Mouse (Mus musculus) MEL (cell line): ENCODE results near the gene 2310039H08Rik. TPM values are rescaled to one million over a fixed set of nuclear protein-coding genes. Genes with fewer than 3 reads are reported as not detected.

Source experiments
- DNase-seq: peaks from one replicate; pipeline ENCODE4 v3.0.0; 2011; ENCODE audit warnings: low read depth, low spot score
- H3K27ac ChIP-seq: 2 replicates; pipeline ENCODE4 v1.5.1; 2012; ENCODE audit warnings: low read depth, mild to moderate bottlenecking, control low read depth, low read length, moderate library complexity; ENCODE audit not compliant: control insufficient read depth
- H3K27me3 ChIP-seq, 2 experiments: fragments of 150-350 bp in 1 of 2; sonication (generic) in 1 of 2; 2 replicates each; pipeline ENCODE4 v1.6.1; 2012; ENCODE audit warnings: low read length in 2 of 2, mild to moderate bottlenecking in 2 of 2, improper control_type of control experiment in 1 of 2, moderate library complexity in 1 of 2; ENCODE audit not compliant: insufficient read depth in 2 of 2, control insufficient read depth in 1 of 2
- H3K36me3 ChIP-seq, 2 experiments: 2 replicates each; pipeline ENCODE4 v1.6.1; 2012 to 2014; ENCODE audit warnings: low read length in 2 of 2, improper control_type of control experiment in 1 of 2, inconsistent platforms in 1 of 2, mild to moderate bottlenecking in 1 of 2; ENCODE audit not compliant: insufficient read depth in 2 of 2, control insufficient read depth in 1 of 2
- H3K4me1 ChIP-seq, 2 experiments: fragments of 150-350 bp in 1 of 2; sonication (generic) in 1 of 2; 2 replicates each; pipeline ENCODE4 v1.6.1; 2012; ENCODE audit warnings: low read length in 2 of 2, improper control_type of control experiment in 1 of 2, mild to moderate bottlenecking in 1 of 2; ENCODE audit not compliant: insufficient read depth in 2 of 2, control insufficient read depth in 1 of 2
- H3K4me3 ChIP-seq, 2 experiments: fragments of 150-350 bp in 1 of 2; sonication (generic) in 1 of 2; 2 replicates each; pipeline ENCODE4 v1.5.1; 2012; ENCODE audit warnings: low read depth in 2 of 2, low read length in 2 of 2, mild to moderate bottlenecking in 2 of 2, moderate library complexity in 2 of 2, control low read depth in 1 of 2, improper control_type of control experiment in 1 of 2; ENCODE audit not compliant: control insufficient read depth in 1 of 2, insufficient read depth in 1 of 2
- H3K79me2 ChIP-seq: 2 replicates; pipeline ENCODE4 v1.6.1; 2012; ENCODE audit warnings: mild to moderate bottlenecking, low read length, moderate library complexity; ENCODE audit not compliant: control insufficient read depth, poor library complexity, insufficient read depth
- H3K9ac ChIP-seq: 2 replicates; pipeline ENCODE4 v1.6.1; 2012; ENCODE audit warnings: low read depth, mild to moderate bottlenecking, control low read depth, low read length, moderate library complexity; ENCODE audit not compliant: control insufficient read depth, poor library complexity, severe bottlenecking
- H3K9me3 ChIP-seq: fragments of 150-350 bp; sonication (generic); replicated peaks from 2 replicates; pipeline ENCODE4 v1.6.1; 2012; ENCODE audit warnings: mild to moderate bottlenecking, low read length, improper control_type of control experiment, moderate library complexity; ENCODE audit not compliant: insufficient read depth
- BHLHE40 ChIP-seq: IDR thresholded peaks from 2 replicates; pipeline ENCODE4 v1.6.1; 2012; ENCODE audit warnings: low read depth, mild to moderate bottlenecking, inconsistent platforms, low read length, improper control_type of control experiment, borderline replicate concordance
- CHD2 ChIP-seq: IDR thresholded peaks from 2 replicates; pipeline ENCODE4 v1.6.1; 2011; ENCODE audit warnings: low read length, improper control_type of control experiment
- CTCF ChIP-seq, 3 experiments: IDR thresholded peaks in 2 of 3; conservative IDR thresholded peaks in 1 of 3; 2 replicates each; pipeline ENCODE4 v1.5.1; 2011 to 2012; ENCODE audit warnings: low read length in 3 of 3, low read depth in 2 of 3, mild to moderate bottlenecking in 2 of 3, improper control_type of control experiment in 1 of 3, inconsistent platforms in 1 of 3, mixed read lengths in 1 of 3, moderate library complexity in 1 of 3; ENCODE audit not compliant: control insufficient read depth in 1 of 3, insufficient read depth in 1 of 3, poor library complexity in 1 of 3, severe bottlenecking in 1 of 3
- GATA1 ChIP-seq: IDR thresholded peaks from 2 replicates; pipeline ENCODE4 v1.6.1; 2011; ENCODE audit warnings: low read depth, low read length, improper control_type of control experiment
- HCFC1 ChIP-seq: IDR thresholded peaks from 2 replicates; pipeline ENCODE4 v1.6.1; 2012; ENCODE audit warnings: low read depth, mild to moderate bottlenecking, inconsistent platforms, low read length, improper control_type of control experiment, moderate library complexity
- MAZ ChIP-seq: IDR thresholded peaks from 2 replicates; pipeline ENCODE4 v1.6.1; 2012; ENCODE audit warnings: low read depth, mild to moderate bottlenecking, inconsistent platforms, low read length, improper control_type of control experiment
- MXI1 ChIP-seq: IDR thresholded peaks from 2 replicates; pipeline ENCODE4 v1.6.1; 2011; ENCODE audit warnings: mild to moderate bottlenecking, low read depth, low read length, improper control_type of control experiment
- MYB ChIP-seq: IDR thresholded peaks from 2 replicates; pipeline ENCODE4 v1.6.1; 2011; ENCODE audit warnings: mild to moderate bottlenecking, low read depth, low read length, improper control_type of control experiment
- MYC ChIP-seq: IDR thresholded peaks from 2 replicates; pipeline ENCODE4 v1.6.1; 2011; ENCODE audit warnings: low read depth, mild to moderate bottlenecking, low read length, improper control_type of control experiment, moderate library complexity
- POLR2A ChIP-seq, 2 experiments: IDR thresholded peaks; 2 replicates each; pipeline ENCODE4 v1.6.1; 2011 to 2012; ENCODE audit warnings: low read length in 2 of 2, mild to moderate bottlenecking in 2 of 2, control low read depth in 1 of 2, improper control_type of control experiment in 1 of 2, low read depth in 1 of 2, moderate library complexity in 1 of 2; ENCODE audit not compliant: control insufficient read depth in 1 of 2, insufficient read depth in 1 of 2, poor library complexity in 1 of 2
- POLR2AphosphoS2 ChIP-seq: IDR thresholded peaks from 2 replicates; pipeline ENCODE4 v1.6.1; 2011; ENCODE audit warnings: low read length, improper control_type of control experiment
- RAD21 ChIP-seq: IDR thresholded peaks from 2 replicates; pipeline ENCODE4 v1.6.1; 2011; ENCODE audit warnings: mild to moderate bottlenecking, low read depth, low read length, improper control_type of control experiment
- RCOR1 ChIP-seq: IDR thresholded peaks from 2 replicates; pipeline ENCODE4 v1.6.1; 2012; ENCODE audit warnings: low read depth, mild to moderate bottlenecking, inconsistent platforms, low read length, improper control_type of control experiment
- SIN3A ChIP-seq: IDR thresholded peaks from 2 replicates; pipeline ENCODE4 v1.6.1; 2012; ENCODE audit warnings: low read length, improper control_type of control experiment, inconsistent platforms
- SMC3 ChIP-seq: IDR thresholded peaks from 2 replicates; pipeline ENCODE4 v1.6.1; 2011; ENCODE audit warnings: low read depth, low read length, improper control_type of control experiment
- TBP ChIP-seq: IDR thresholded peaks from 2 replicates; pipeline ENCODE4 v1.8.0; 2011; ENCODE audit warnings: low read depth, low read length, improper control_type of control experiment
- USF2 ChIP-seq, 2 experiments: IDR thresholded peaks; 2 replicates each; pipeline ENCODE4 v1.6.1; 2011 to 2012; ENCODE audit warnings: improper control_type of control experiment in 2 of 2, low read length in 2 of 2, borderline replicate concordance in 1 of 2, inconsistent platforms in 1 of 2, low read depth in 1 of 2, mild to moderate bottlenecking in 1 of 2; ENCODE audit not compliant: insufficient read depth in 1 of 2
- ZMIZ1 ChIP-seq: IDR thresholded peaks from 2 replicates; pipeline ENCODE4 v1.6.1; 2012; ENCODE audit warnings: low read depth, mild to moderate bottlenecking, inconsistent platforms, low read length, improper control_type of control experiment, moderate library complexity
- polyA plus RNA-seq, 2 experiments: library from polyadenylated mRNA; stranded (reverse) in 1 of 2; unstranded in 1 of 2; fragments of >175 nt in 1 of 2; fragments of >200 nt in 1 of 2; gene quantifications; 2 replicates each; pipeline versions ENCODE4 v1.2.1 to v1.2.4; 2012; ENCODE audit warnings: low replicate concordance in 2 of 2, low read depth in 1 of 2; ENCODE audit not compliant: insufficient read length in 2 of 2, insufficient read depth in 1 of 2, missing spikeins in 1 of 2
- total RNA-seq: library from RNA; depleted of rRNA; stranded (reverse); fragments of 300-350 nt; gene quantifications from 2 replicates; pipeline ENCODE4 v1.2.3, GENCODE M21; 2012

Gene 2310039H08Rik
- total and polyA plus RNA-seq, 3 experiments: 41.3 to 53.2 TPM; not detected in 1

DNA sequence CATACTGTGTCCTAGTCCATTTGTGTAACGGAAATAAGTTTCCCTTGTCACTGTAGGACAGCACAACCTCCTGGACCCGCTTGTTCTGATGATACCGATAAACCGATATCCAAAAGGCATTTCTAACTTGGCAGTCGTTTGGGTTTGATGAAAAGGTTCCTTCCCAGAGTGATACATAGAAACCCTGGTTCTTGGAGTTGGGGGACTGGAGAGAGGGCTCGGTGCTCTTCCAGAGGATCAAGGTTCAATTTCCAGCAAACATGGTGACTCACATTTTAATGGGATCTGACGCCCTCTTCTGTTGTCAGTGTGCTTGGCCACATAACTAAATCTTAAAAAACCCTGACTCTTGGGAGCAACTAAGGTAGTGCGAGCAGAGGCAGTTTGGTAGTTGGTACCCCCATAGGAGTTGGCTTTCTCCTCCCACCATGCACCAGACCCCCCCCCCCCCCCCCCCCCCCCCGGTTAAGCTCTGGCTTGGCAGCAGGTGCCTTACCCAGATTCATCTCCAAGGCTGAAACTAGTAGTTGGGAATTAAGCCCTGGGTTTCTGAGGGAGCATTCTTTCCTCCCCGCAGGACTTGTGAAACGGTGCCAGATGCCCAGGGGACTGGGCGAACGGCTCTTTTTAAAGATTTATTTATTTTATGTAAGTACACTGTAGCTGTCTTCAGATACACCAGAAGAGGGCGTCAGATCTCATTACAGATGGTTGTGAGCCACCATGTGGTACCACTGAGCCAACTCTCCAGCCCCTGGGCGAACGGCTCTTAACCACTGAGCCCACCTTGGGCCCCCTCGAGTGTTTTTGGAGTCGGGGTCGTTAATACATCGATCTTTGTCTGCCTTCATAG, 1.1 kb downstream of the 2310039H08Rik start:
- TF ChIP-seq RCOR1 (no peak), POLR2AphosphoS2 (peak; percentile 93), CTCF (IDR thresholded peaks at IDR 0.05 in 2 of 3, conservative IDR thresholded peaks at IDR 0.05 in 1 of 3; ENCODE audit: control insufficient read depth in 1 of 3, insufficient read depth in 1 of 3, low read depth in 2 of 3, low read length in 3 of 3, poor library complexity in 1 of 3, severe bottlenecking in 1 of 3) (peak in 1 of 3 experiments; percentile 54; a peak in 3 of 6 replicates), MYB (0 out of 2 replicates have a peak, but pooled peaks have one; percentile 18), POLR2A (IDR thresholded peaks at IDR 0.05; ENCODE audit: control insufficient read depth in 1 of 2, insufficient read depth in 1 of 2, low read depth in 1 of 2, low read length in 2 of 2, poor library complexity in 1 of 2) (peak in 1 of 2 experiments; percentile 62; a peak in 2 of 4 replicates), RAD21 (peak; percentile 10), MXI1 (peak; percentile 3; the same call in 1 of the 2 replicates), GATA1 (0 out of 2 replicates have a peak, but pooled peaks have one; percentile 13), BHLHE40 (0 out of 2 replicates have a peak, but pooled peaks have one; percentile 4), SIN3A (0 out of 2 replicates have a peak, but pooled peaks have one; percentile 53), USF2 (IDR thresholded peaks at IDR 0.05; ENCODE audit: borderline replicate concordance in 1 of 2, insufficient read depth in 1 of 2, low read depth in 1 of 2, low read length in 2 of 2) (no peak), HCFC1 (0 out of 2 replicates have a peak, but pooled peaks have one; percentile 31), SMC3 (no peak), TBP (no peak; the same call in 1 of the 2 replicates), CHD2 (0 out of 2 replicates have a peak, but pooled peaks have one; percentile 20), ZMIZ1 (peak; percentile 66), MYC (0 out of 2 replicates have a peak, but pooled peaks have one; percentile 22)
- peaks cover 10% of the 10 kb centered on the region for H3K79me2 ChIP-seq
- peak overlapping the region; percentile 90 for H3K27ac ChIP-seq
- DNase-seq: peak; percentile 73
- H3K4me1 ChIP-seq: peaks cover 0 to 7% of the 10 kb centered on the region in 2 experiments; a peak in 1 of 4 replicates
- no peaks in the 10 kb centered on the region for H3K9me3 ChIP-seq
- H3K27me3 ChIP-seq: no peaks in the 10 kb centered on the region
- peak overlapping the region; percentile 96 for H3K9ac ChIP-seq
- H3K4me3 ChIP-seq: peak overlapping the region; percentile 69 to 91
- no peaks in the 10 kb centered on the region; a peak in 1 of 4 replicates for H3K36me3 ChIP-seq

GRCm38 (mm10) chr17:46774131-46774472, 1.7 kb downstream of the 2310039H08Rik start:
- H3K27ac ChIP-seq: peak overlapping the region; percentile 42
- H3K4me1 ChIP-seq: peaks cover 0 to 7% of the 10 kb centered on the region in 2 experiments; a peak in 1 of 4 replicates
- peak overlapping the region; percentile 96 for H3K9ac ChIP-seq
- H3K4me3 ChIP-seq: peak overlapping the region; percentile 69 to 91
- H3K79me2 ChIP-seq: peaks cover 10% of the 10 kb centered on the region
- no peak for DNase-seq
- no peaks in the 10 kb centered on the region for H3K27me3 ChIP-seq
- TF ChIP-seq POLR2AphosphoS2: peak; percentile 60; the same call in 1 of the 2 replicates
- 0 out of 4 replicates have a peak, but pooled peaks of 1 of the 2 experiments have one; percentile 16 for TF ChIP-seq POLR2A (IDR thresholded peaks at IDR 0.05; ENCODE audit: control insufficient read depth in 1 of 2, insufficient read depth in 1 of 2, low read depth in 1 of 2, low read length in 2 of 2, poor library complexity in 1 of 2)
- TF ChIP-seq MAZ: no peak
- H3K9me3 ChIP-seq: no peaks in the 10 kb centered on the region
- peaks cover 0 to 2% of the 10 kb centered on the region in 2 experiments; a peak in 2 of 4 replicates for H3K36me3 ChIP-seq
